Comparison of ENCODE assay signal across 31 mouse cellular contexts in genomic region chr16:66986879-66987278, GRCm38 (mm10).
DNase-seq lines count a peak whose midpoint lies in the region; ATAC-seq and TF ChIP-seq lines count a peak whose summit lies in the region.
"Had no signal": no experiment of that assay in that cellular context is flagged by ENCODE, and none has a peak within 500 bp of the region (broad histone marks: within the 10 kb centered on the region; RNA-seq: fewer than 3 reads in every experiment).

No protein-coding gene starts in this region.

- no peaks in the 10 kb centered on the region for H3K4me1 ChIP-seq in hindbrain, postnatal 0 days (ENCODE audit: insufficient read depth, low read length)
- H3K4me1 ChIP-seq in hindbrain, embryonic 16.5 days (ENCODE audit: control insufficient read depth, insufficient read depth, low read depth, low read length), result peaks cover 3% of the 10 kb centered on the region; the same call in 1 of the 2 replicates
- no peaks in the 10 kb centered on the region for H3K4me1 ChIP-seq in forebrain, postnatal 0 days (ENCODE audit: insufficient read depth)
- H3K4me1 ChIP-seq: kidney, embryonic 15.5 days; midbrain, embryonic 15.5 days; neural tube, embryonic 12.5 days had no signal

- H3K27me3 ChIP-seq in hindbrain, postnatal 0 days (ENCODE audit: insufficient read depth, low read length), result no peaks in the 10 kb centered on the region
- H3K27me3 ChIP-seq in hindbrain, embryonic 16.5 days (replicated peaks; ENCODE audit: control insufficient read depth, insufficient read depth, low read length), result no peaks in the 10 kb centered on the region
- no peaks in the 10 kb centered on the region for H3K27me3 ChIP-seq in forebrain, postnatal 0 days (ENCODE audit: insufficient read depth, low read length)
- H3K27me3 ChIP-seq: forebrain, embryonic 13.5 days; kidney, embryonic 15.5 days; midbrain, embryonic 15.5 days; neural tube, embryonic 12.5 days; Patski had no signal

- TF ChIP-seq CTCF in hindbrain, postnatal 0 days (IDR thresholded peaks at IDR 0.05; ENCODE audit: low read depth), result no peak
- TF ChIP-seq CTCF in left cerebral cortex, adult 2 months (IDR thresholded peaks at IDR 0.05), result no peak
- no peak for TF ChIP-seq CTCF in forebrain, postnatal 0 days (IDR thresholded peaks at IDR 0.05; ENCODE audit: low read depth)

- WGBS in hindbrain, postnatal 0 days, result 60% methylated on average over 7 of the region's 7 CpGs
- WGBS in hindbrain, embryonic 16.5 days, result 64% methylated on average over 7 of the region's 7 CpGs
- WGBS in forebrain, postnatal 0 days, result 72% methylated on average over 7 of the region's 7 CpGs

- ATAC-seq in hindbrain, postnatal 0 days, result no peak
- no peak for ATAC-seq in hindbrain, embryonic 16.5 days
- no peak for ATAC-seq in forebrain, postnatal 0 days
- ATAC-seq: forebrain, embryonic 13.5 days; midbrain, embryonic 15.5 days; Patski had no signal

- H3K36me3 ChIP-seq in hindbrain, postnatal 0 days (ENCODE audit: insufficient read depth, low read length), result no peaks in the 10 kb centered on the region
- no peaks in the 10 kb centered on the region for H3K36me3 ChIP-seq in hindbrain, embryonic 16.5 days (ENCODE audit: control insufficient read depth, insufficient read depth, low read length)
- no peaks in the 10 kb centered on the region for H3K36me3 ChIP-seq in forebrain, postnatal 0 days (ENCODE audit: insufficient read depth)
- H3K36me3 ChIP-seq: kidney, embryonic 15.5 days; midbrain, embryonic 15.5 days; neural tube, embryonic 12.5 days had no signal

- no peak overlapping the region for H3K4me3 ChIP-seq in hindbrain, postnatal 0 days (ENCODE audit: low read length)
- H3K4me3 ChIP-seq in hindbrain, embryonic 16.5 days (ENCODE audit: low read length), result no peak overlapping the region
- no peak overlapping the region for H3K4me3 ChIP-seq in left cerebral cortex, adult 2 months
- H3K4me3 ChIP-seq in forebrain, postnatal 0 days (ENCODE audit: low read depth, low read length), result no peak overlapping the region
- H3K4me3 ChIP-seq: forebrain, embryonic 13.5 days; gastrocnemius, adult 2 months; kidney, embryonic 15.5 days; midbrain, embryonic 15.5 days; neural tube, embryonic 12.5 days had no signal

- H3K27ac ChIP-seq in hindbrain, postnatal 0 days, result peak overlapping the region; percentile 32; the same call in 1 of the 2 replicates
- no peak overlapping the region for H3K27ac ChIP-seq in hindbrain, embryonic 16.5 days (ENCODE audit: low read depth, low read length)
- H3K27ac ChIP-seq in left cerebral cortex, adult 2 months, result peak overlapping the region; percentile 22
- H3K27ac ChIP-seq in forebrain, postnatal 0 days (ENCODE audit: low read depth, low read length), result no peak overlapping the region
- H3K27ac ChIP-seq: forebrain, embryonic 13.5 days; gastrocnemius, adult 2 months; hindbrain, embryonic 14.5 days; kidney, embryonic 15.5 days; liver, embryonic 14.5 days; macrophage; midbrain, embryonic 15.5 days; neural tube, embryonic 12.5 days; stomach, postnatal 0 days had no signal

- no peak overlapping the region for H3K9ac ChIP-seq in hindbrain, postnatal 0 days (replicated peaks; ENCODE audit: low read length)
- no peak overlapping the region for H3K9ac ChIP-seq in hindbrain, embryonic 16.5 days (ENCODE audit: low read depth, low read length)
- H3K9ac ChIP-seq in forebrain, postnatal 0 days, result no peak overlapping the region
- H3K9ac ChIP-seq: forebrain, embryonic 13.5 days; hindbrain, embryonic 14.5 days; kidney, embryonic 15.5 days; liver, embryonic 14.5 days; midbrain, embryonic 15.5 days; neural tube, embryonic 12.5 days had no signal

- intact Hi-C loops in left cerebral cortex, adult 2 months (cut with DNase I), result no loop called here
- intact Hi-C loops in left cerebral cortex, postnatal 4 days (cut with DNase I), result no loop called here

- H3K4me2 ChIP-seq in hindbrain, postnatal 0 days (ENCODE audit: low read depth, low read length), result no peak overlapping the region
- H3K4me2 ChIP-seq in hindbrain, embryonic 16.5 days (ENCODE audit: low read length), result no peak overlapping the region
- no peak overlapping the region for H3K4me2 ChIP-seq in forebrain, postnatal 0 days (ENCODE audit: low read depth)
- H3K4me2 ChIP-seq: forebrain, embryonic 13.5 days; heart, embryonic 11.5 days; hindbrain, embryonic 14.5 days; kidney, embryonic 15.5 days; midbrain, embryonic 15.5 days; neural tube, embryonic 12.5 days had no signal

- peak; percentile 14 for DNase-seq in cerebellum, adult 8-10 months
- no peak for DNase-seq in cerebellum, postnatal 4 days (ENCODE audit: low spot score in 2 of 2)
- DNase-seq in hindbrain, postnatal 0 days (ENCODE audit: low spot score), result no peak
- no peak for DNase-seq in left cerebral cortex, adult 2 months (ENCODE audit: extremely low spot score in 1 of 2, low spot score in 2 of 2)
- DNase-seq in left cerebral cortex, postnatal 4 days, result no peak
- no peak for DNase-seq in forebrain, postnatal 0 days
- DNase-seq: adrenal gland, postnatal 10 days; cerebellum, postnatal 14 days; gastrocnemius, adult 2 months; gastrocnemius, postnatal 36 days; heart, adult 18-20 months; heart, postnatal 36 days; kidney, adult 18-20 months; kidney, postnatal 25 days; liver; lung, adult 2 months; lung, postnatal 10 days; right cerebral cortex, postnatal 4 days; thymus, adult 2 months; thymus, postnatal 36 days had no signal

- no peaks in the 10 kb centered on the region for H3K9me3 ChIP-seq in hindbrain, postnatal 0 days (ENCODE audit: low read length)
- no peaks in the 10 kb centered on the region for H3K9me3 ChIP-seq in hindbrain, embryonic 16.5 days (ENCODE audit: control insufficient read depth, low read length)
- H3K9me3 ChIP-seq in forebrain, postnatal 0 days (ENCODE audit: low read length), result no peaks in the 10 kb centered on the region
- H3K9me3 ChIP-seq: forebrain, embryonic 13.5 days; kidney, embryonic 15.5 days; midbrain, embryonic 15.5 days; neural tube, embryonic 12.5 days had no signal

Comparison
In these comparisons a context has a peak if more than half of its experiments do, and no peak if none do; other contexts are left out.
1. H3K27ac ChIP-seq: peak in hindbrain, postnatal 0 days (single experiment) and left cerebral cortex, adult 2 months (single experiment); none in hindbrain, embryonic 16.5 days (single experiment) and forebrain, postnatal 0 days (single experiment).